Mouse (Mus musculus) CH12.LX (cell line): ENCODE measurements at regions not wholly inside any gene's neighbourhood (a gene's known extent, or its start where the extent isn't known, plus 50 kb on each side); places are given as distances from the start of the nearest gene placed in this dataset.

Experiments
- CTCF ChIP-seq, 2 experiments: IDR thresholded peaks in 1 of 2; conservative IDR thresholded peaks in 1 of 2; 2 replicates each; pipeline ENCODE4 v1.5.1; 2011 to 2012; ENCODE audit warnings: low read depth in 2 of 2, low read length in 2 of 2, improper control_type of control experiment in 1 of 2, inconsistent platforms in 1 of 2, mild to moderate bottlenecking in 1 of 2, moderate library complexity in 1 of 2
- ELF1 ChIP-seq: IDR thresholded peaks from 2 replicates; pipeline ENCODE4 v1.6.1; 2014; ENCODE audit warnings: low read depth, mild to moderate bottlenecking, inconsistent platforms, low read length, improper control_type of control experiment
- EP300 ChIP-seq: IDR thresholded peaks from 2 replicates; pipeline ENCODE4 v1.6.1; 2011; ENCODE audit warnings: low read length, improper control_type of control experiment
- MAX ChIP-seq: IDR thresholded peaks from 2 replicates; pipeline ENCODE4 v1.6.1; 2011; ENCODE audit warnings: low read length, improper control_type of control experiment
- POLR2A ChIP-seq: IDR thresholded peaks from 2 replicates; pipeline ENCODE4 v1.6.1; 2011; ENCODE audit warnings: low read depth, mild to moderate bottlenecking, improper control_type of control experiment, low read length
- SIN3A ChIP-seq: IDR thresholded peaks from 2 replicates; pipeline ENCODE4 v1.6.1; 2012; ENCODE audit warnings: low read length, improper control_type of control experiment, inconsistent platforms
- ZKSCAN1 ChIP-seq: IDR thresholded peaks from 2 replicates; pipeline ENCODE4 v1.6.1; 2012; ENCODE audit warnings: low read depth, inconsistent platforms, low read length, improper control_type of control experiment, borderline replicate concordance

GRCm38 (mm10) chr3:65002578-65002977, 106.6 kb upstream of the Kcnab1 start:
- TF ChIP-seq POLR2A (no peak), ZKSCAN1 (no peak), CTCF (conservative IDR thresholded peaks at IDR 0.05 in 1 of 2, IDR thresholded peaks at IDR 0.05 in 1 of 2; ENCODE audit: low read depth in 2 of 2, low read length in 2 of 2) (peak in 1 of 2 experiments; percentile 14; a peak in 1 of 4 replicates), SIN3A (no peak), MAX (no peak), EP300 (no peak), ELF1 (no peak)
